Mouse (Mus musculus): ENCODE measurements around the gene Dnajb4.

GRCm38 (mm10) chr3:152180624-152181023, 29.5 kb downstream of the Dnajb4 start:
- no peak for TF ChIP-seq EP300 (optimal IDR thresholded peaks at IDR 0.05)
- no peak for TF ChIP-seq CTCF (IDR thresholded peaks at IDR 0.05; ENCODE audit: low read depth)
